In the genomic region with DNA sequence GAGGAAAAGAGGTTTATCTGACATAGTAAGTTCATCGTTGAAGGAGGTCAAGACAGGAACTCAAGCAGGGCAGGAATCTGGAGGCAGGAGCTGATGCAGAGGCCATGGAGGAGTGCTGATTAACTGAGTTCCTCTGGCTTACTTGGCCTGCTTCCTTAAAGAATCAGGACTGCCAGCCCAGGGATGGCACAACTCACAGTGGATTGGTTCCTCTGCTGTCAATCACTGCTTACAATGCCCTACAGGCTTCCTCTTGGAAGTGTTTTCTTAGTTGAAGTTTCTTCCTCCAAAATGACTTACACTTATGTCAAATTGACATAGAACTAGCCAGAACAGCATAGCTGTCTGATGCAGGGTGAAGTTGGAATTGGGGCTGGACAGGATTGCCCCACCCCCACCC, we compare ENCODE assay signal across 15 mouse cellular contexts. TPM values are rescaled to one million over a fixed set of nuclear protein-coding genes. Genes with fewer than 3 reads are reported as not detected.
"Had no signal": no experiment of that assay in that cellular context is flagged by ENCODE, and none has a peak within 500 bp of the region (broad histone marks: within the 10 kb centered on the region; RNA-seq: fewer than 3 reads in every experiment).

No protein-coding gene starts in this region.

- H3K36me3 ChIP-seq: limb, embryonic 13.5 days had no signal

- H3K4me2 ChIP-seq: limb, embryonic 13.5 days; midbrain, embryonic 11.5 days had no signal

- ATAC-seq: lung, postnatal 0 days; midbrain, embryonic 16.5 days had no signal

- H3K9ac ChIP-seq: limb, embryonic 13.5 days; liver, embryonic 14.5 days had no signal

- H3K27ac ChIP-seq: limb, embryonic 13.5 days; liver, embryonic 14.5 days had no signal

- DNase-seq: kidney, postnatal 25 days; layer of hippocampus, adult 9-11 months; layer of hippocampus, postnatal 36 days; lung, adult 18-20 months; lung, postnatal 36 days; right cerebral cortex, postnatal 14 days had no signal

- H3K4me3 ChIP-seq: limb, embryonic 13.5 days; megakaryocyte, embryonic 14.5 days had no signal

- H3K27me3 ChIP-seq: limb, embryonic 13.5 days; megakaryocyte, embryonic 14.5 days had no signal

- H3K9me3 ChIP-seq: limb, embryonic 13.5 days; megakaryocyte, embryonic 14.5 days had no signal

- H3K4me1 ChIP-seq: limb, embryonic 13.5 days had no signal

RNA-seq across cellular contexts. Expression of a gene that starts 45.1 kb away (rescaled TPM):
- total RNA-seq: layer of hippocampus, adult 18-20 months; layer of hippocampus, postnatal 36 days had no signal
- polyA plus RNA-seq: liver, adult 2 months; thymus, postnatal 0 days had no signal
